Mouse (Mus musculus): ENCODE results near the gene Aox1.

Aox1 gene

GRCm38 (mm10) chr1:58105685-58106084 is 76.0 kb downstream of the Aox1 start:
- DNase-seq (ENCODE audit: extremely low read depth, low read depth, low spot score): no peak

GRCm38 (mm10) chr1:58107066-58107465 is 77.3 kb downstream of the Aox1 start:
- DNase-seq (ENCODE audit: extremely low read depth, low read depth, low spot score): no peak

GRCm38 (mm10) chr1:58110241-58110640 is 80.5 kb downstream of the Aox1 start:
- no peak for DNase-seq (ENCODE audit: extremely low read depth, low read depth, low spot score)

- no peak for DNase-seq (ENCODE audit: extremely low read depth, low read depth, low spot score)
These were observed 81.6 kb downstream of the Aox1 start for GRCm38 (mm10) chr1:58111315-58111714.

- DNase-seq (ENCODE audit: extremely low read depth, low read depth, low spot score): no peak
These were observed 83.1 kb downstream of the Aox1 start, which contains the start of gene Aox3 for GRCm38 (mm10) chr1:58112880-58113279. TSS of gene Aox3 (plus strand) at chr1:58113130.

GRCm38 (mm10) chr1:58113441-58113840 is 83.7 kb downstream of the Aox1 start:
- no peak for DNase-seq (ENCODE audit: extremely low read depth, low read depth, low spot score)

GRCm38 (mm10) chr1:58114021-58114560 is 84.4 kb downstream of the Aox1 start:
- no peak for DNase-seq (ENCODE audit: extremely low read depth, low read depth, low spot score)

- no peak for DNase-seq (ENCODE audit: extremely low read depth, low read depth, low spot score)
These were observed 85.1 kb downstream of the Aox1 start for GRCm38 (mm10) chr1:58114666-58115375.

GRCm38 (mm10) chr1:58118231-58118630 is 88.5 kb downstream of the Aox1 start:
- no peak for DNase-seq (ENCODE audit: extremely low read depth, low read depth, low spot score)

GRCm38 (mm10) chr1:58124901-58125300 is 95.2 kb downstream of the Aox1 start:
- DNase-seq (ENCODE audit: extremely low read depth, low read depth, low spot score): no peak

GRCm38 (mm10) chr1:58137891-58138290 is 108.2 kb downstream of the Aox1 start:
- no peak for DNase-seq (ENCODE audit: extremely low read depth, low read depth, low spot score)

GRCm38 (mm10) chr1:58138986-58139385 is 109.3 kb downstream of the Aox1 start:
- no peak for DNase-seq (ENCODE audit: extremely low read depth, low read depth, low spot score)

- no peak for DNase-seq (ENCODE audit: extremely low read depth, low read depth, low spot score)
These were observed 110.9 kb downstream of the Aox1 start for GRCm38 (mm10) chr1:58140607-58141006.

GRCm38 (mm10) chr1:58144384-58145069 is 114.8 kb downstream of the Aox1 start:
- no peak for DNase-seq (ENCODE audit: extremely low read depth, low read depth, low spot score)

- DNase-seq (ENCODE audit: extremely low read depth, low read depth, low spot score): no peak
These were observed 116.3 kb downstream of the Aox1 start for GRCm38 (mm10) chr1:58146026-58146425.

- DNase-seq (ENCODE audit: extremely low read depth, low read depth, low spot score): no peak
These were observed 118.0 kb downstream of the Aox1 start for GRCm38 (mm10) chr1:58147776-58148175.

GRCm38 (mm10) chr1:58152247-58152646 is 122.5 kb downstream of the Aox1 start:
- no peak for DNase-seq (ENCODE audit: extremely low read depth, low read depth, low spot score)

All from fat pad, adult 2 months (tissue).